Mouse (Mus musculus): ENCODE data around the gene Mgll. TPM values are rescaled to one million over a fixed set of nuclear protein-coding genes. Genes with fewer than 3 reads are reported as not detected.

Gene Mgll
- polyA plus RNA-seq, 1 experiment from 2014 or later: 1.1 TPM

GRCm38 (mm10) chr6:88812886-88813285, 88.7 kb downstream of the Mgll start:
- ATAC-seq (ENCODE audit: low FRiP score, low read depth): no peak
- H3K9me3 ChIP-seq: no peaks in the 10 kb centered on the region
- no peaks in the 10 kb centered on the region for H3K27me3 ChIP-seq
- H3K9ac ChIP-seq (replicated peaks): no peak overlapping the region
- 78% methylated on average over 3 of the region's 3 CpGs for whole genome bisulfite sequencing
- H3K4me1 ChIP-seq: peaks cover 7% of the 10 kb centered on the region
- H3K4me3 ChIP-seq: no peak overlapping the region
- no peak overlapping the region for H3K27ac ChIP-seq (replicated peaks)
- no peak overlapping the region for H3K4me2 ChIP-seq (replicated peaks)
- no peaks in the 10 kb centered on the region for H3K36me3 ChIP-seq

- Histone ChIP-seq H3K27me3 (no peaks in the 10 kb centered on the region), H3K9me3 (no peaks in the 10 kb centered on the region), H3K36me3 (no peaks in the 10 kb centered on the region), H3K4me3 (no peak overlapping the region), H3K9ac (replicated peaks) (no peak overlapping the region), H3K4me2 (replicated peaks) (no peak overlapping the region), H3K4me1 (peaks cover 7% of the 10 kb centered on the region), H3K27ac (replicated peaks) (no peak overlapping the region)
- no peak for ATAC-seq (ENCODE audit: low FRiP score, low read depth)
- WGBS: 90% methylated on average over 10 of the region's 10 CpGs
Observed at GRCm38 (mm10) chr6:88813832-88814231, 89.6 kb downstream of the Mgll start.

GRCm38 (mm10) chr6:88815036-88815435, 90.8 kb downstream of the Mgll start:
- Histone ChIP-seq H3K4me1 (peaks cover 7% of the 10 kb centered on the region), H3K9me3 (no peaks in the 10 kb centered on the region), H3K27ac (replicated peaks) (no peak overlapping the region), H3K4me3 (no peak overlapping the region), H3K9ac (replicated peaks) (no peak overlapping the region), H3K27me3 (no peaks in the 10 kb centered on the region), H3K36me3 (no peaks in the 10 kb centered on the region), H3K4me2 (replicated peaks) (no peak overlapping the region)
- no peak for ATAC-seq (ENCODE audit: low FRiP score, low read depth)
- 68% methylated on average over 3 of the region's 3 CpGs for WGBS

GRCm38 (mm10) chr6:88815489-88815888, 91.3 kb downstream of the Mgll start:
- ATAC-seq (ENCODE audit: low FRiP score, low read depth): no peak
- Histone ChIP-seq H3K4me3 (no peak overlapping the region), H3K4me1 (peaks cover 7% of the 10 kb centered on the region), H3K9ac (replicated peaks) (no peak overlapping the region), H3K27me3 (no peaks in the 10 kb centered on the region), H3K36me3 (no peaks in the 10 kb centered on the region), H3K9me3 (no peaks in the 10 kb centered on the region), H3K27ac (replicated peaks) (no peak overlapping the region), H3K4me2 (replicated peaks) (no peak overlapping the region)
- 86% methylated on average over 3 of the region's 3 CpGs for WGBS

GRCm38 (mm10) chr6:88816913-88817312, 92.7 kb downstream of the Mgll start:
- no peaks in the 10 kb centered on the region for H3K36me3 ChIP-seq
- H3K4me2 ChIP-seq (replicated peaks): no peak overlapping the region
- no peaks in the 10 kb centered on the region for H3K9me3 ChIP-seq
- 0 out of 2 replicates have a peak overlapping the region, but pooled peaks have one; percentile 11 for H3K9ac ChIP-seq (replicated peaks)
- no peak for ATAC-seq (ENCODE audit: low FRiP score, low read depth)
- no peak overlapping the region for H3K27ac ChIP-seq (replicated peaks)
- peaks cover 7% of the 10 kb centered on the region for H3K4me1 ChIP-seq
- no peak overlapping the region for H3K4me3 ChIP-seq
- 90% methylated on average over 3 of the region's 3 CpGs for WGBS
- no peaks in the 10 kb centered on the region for H3K27me3 ChIP-seq

- no peaks in the 10 kb centered on the region for H3K4me1 ChIP-seq
- no peaks in the 10 kb centered on the region for H3K36me3 ChIP-seq
- no peaks in the 10 kb centered on the region for H3K27me3 ChIP-seq
- no peak for ATAC-seq (ENCODE audit: low FRiP score, low read depth)
- no peak overlapping the region for H3K27ac ChIP-seq (replicated peaks)
- H3K4me2 ChIP-seq (replicated peaks): no peak overlapping the region
- WGBS: 63% methylated on average over 3 of the region's 3 CpGs
- no peaks in the 10 kb centered on the region for H3K9me3 ChIP-seq
- no peak overlapping the region for H3K9ac ChIP-seq (replicated peaks)
- no peak overlapping the region for H3K4me3 ChIP-seq
Observed at GRCm38 (mm10) chr6:88820853-88821252, 96.6 kb downstream of the Mgll start.

GRCm38 (mm10) chr6:88821294-88821693, 97.1 kb downstream of the Mgll start:
- Histone ChIP-seq H3K9me3 (no peaks in the 10 kb centered on the region), H3K27me3 (no peaks in the 10 kb centered on the region), H3K4me1 (no peaks in the 10 kb centered on the region), H3K4me2 (replicated peaks) (no peak overlapping the region), H3K4me3 (no peak overlapping the region), H3K36me3 (no peaks in the 10 kb centered on the region), H3K9ac (replicated peaks) (no peak overlapping the region), H3K27ac (replicated peaks) (no peak overlapping the region)
- no peak for ATAC-seq (ENCODE audit: low FRiP score, low read depth)
- WGBS: 91% methylated on average over 6 of the region's 6 CpGs

- no peak overlapping the region for H3K4me3 ChIP-seq
- no peak overlapping the region for H3K9ac ChIP-seq (replicated peaks)
- no peak overlapping the region for H3K27ac ChIP-seq (replicated peaks)
- H3K36me3 ChIP-seq: no peaks in the 10 kb centered on the region
- H3K4me1 ChIP-seq: peaks cover 4% of the 10 kb centered on the region; the same call in 1 of the 2 replicates
- no peak overlapping the region for H3K4me2 ChIP-seq (replicated peaks)
- WGBS: 81% methylated on average over 11 of the region's 11 CpGs
- no peaks in the 10 kb centered on the region for H3K27me3 ChIP-seq
- no peak for ATAC-seq (ENCODE audit: low FRiP score, low read depth)
- H3K9me3 ChIP-seq: no peaks in the 10 kb centered on the region
Observed at GRCm38 (mm10) chr6:88821901-88822300, 97.7 kb downstream of the Mgll start.

- Histone ChIP-seq H3K4me1 (peaks cover 7% of the 10 kb centered on the region; the same call in 1 of the 2 replicates), H3K4me3 (no peak overlapping the region), H3K27ac (replicated peaks) (no peak overlapping the region), H3K27me3 (no peaks in the 10 kb centered on the region), H3K36me3 (no peaks in the 10 kb centered on the region), H3K4me2 (replicated peaks) (no peak overlapping the region), H3K9me3 (no peaks in the 10 kb centered on the region), H3K9ac (replicated peaks) (no peak overlapping the region)
- ATAC-seq (ENCODE audit: low FRiP score, low read depth): no peak
- WGBS: 66% methylated on average over 7 of the region's 7 CpGs
Observed at GRCm38 (mm10) chr6:88824183-88824582, 100.0 kb downstream of the Mgll start.

GRCm38 (mm10) chr6:88826088-88826487, 101.9 kb downstream of the Mgll start:
- Histone ChIP-seq H3K27ac (replicated peaks) (no peak overlapping the region), H3K9me3 (no peaks in the 10 kb centered on the region), H3K36me3 (no peaks in the 10 kb centered on the region), H3K4me2 (replicated peaks) (no peak overlapping the region), H3K4me1 (peaks cover 7% of the 10 kb centered on the region; the same call in 1 of the 2 replicates), H3K9ac (replicated peaks) (no peak overlapping the region), H3K27me3 (peaks cover 6% of the 10 kb centered on the region), H3K4me3 (no peak overlapping the region)
- no peak for ATAC-seq (ENCODE audit: low FRiP score, low read depth)
- WGBS: 70% methylated on average over 3 of the region's 3 CpGs

GRCm38 (mm10) chr6:88826545-88826944, 102.3 kb downstream of the Mgll start:
- Histone ChIP-seq H3K4me1 (peaks cover 7% of the 10 kb centered on the region; the same call in 1 of the 2 replicates), H3K9me3 (no peaks in the 10 kb centered on the region), H3K27me3 (peaks cover 6% of the 10 kb centered on the region), H3K4me3 (no peak overlapping the region), H3K36me3 (no peaks in the 10 kb centered on the region), H3K9ac (replicated peaks) (no peak overlapping the region), H3K27ac (replicated peaks) (no peak overlapping the region), H3K4me2 (replicated peaks) (no peak overlapping the region)
- WGBS: 40% methylated on average over 6 of the region's 6 CpGs
- peak; percentile 63 for ATAC-seq (ENCODE audit: low FRiP score, low read depth)

GRCm38 (mm10) chr6:88826965-88827364, 102.8 kb downstream of the Mgll start:
- 77% methylated on average over 3 of the region's 3 CpGs for WGBS
- Histone ChIP-seq H3K36me3 (no peaks in the 10 kb centered on the region), H3K27me3 (peaks cover 6% of the 10 kb centered on the region), H3K9ac (replicated peaks) (no peak overlapping the region), H3K4me3 (no peak overlapping the region), H3K27ac (replicated peaks) (no peak overlapping the region), H3K4me1 (peaks cover 7% of the 10 kb centered on the region; the same call in 1 of the 2 replicates), H3K9me3 (no peaks in the 10 kb centered on the region), H3K4me2 (replicated peaks) (no peak overlapping the region)
- ATAC-seq (ENCODE audit: low FRiP score, low read depth): no peak

All from midbrain, embryonic 12.5 days (tissue).